Mouse (Mus musculus): Measurements from ENCODE around the gene Myo3a. TPM values are rescaled to one million over a fixed set of nuclear protein-coding genes. Genes with fewer than 3 reads are reported as not detected.

Gene Myo3a
- total RNA-seq, 2 experiments from 2014 or later, result 2.2 to 2.4 TPM

DNA sequence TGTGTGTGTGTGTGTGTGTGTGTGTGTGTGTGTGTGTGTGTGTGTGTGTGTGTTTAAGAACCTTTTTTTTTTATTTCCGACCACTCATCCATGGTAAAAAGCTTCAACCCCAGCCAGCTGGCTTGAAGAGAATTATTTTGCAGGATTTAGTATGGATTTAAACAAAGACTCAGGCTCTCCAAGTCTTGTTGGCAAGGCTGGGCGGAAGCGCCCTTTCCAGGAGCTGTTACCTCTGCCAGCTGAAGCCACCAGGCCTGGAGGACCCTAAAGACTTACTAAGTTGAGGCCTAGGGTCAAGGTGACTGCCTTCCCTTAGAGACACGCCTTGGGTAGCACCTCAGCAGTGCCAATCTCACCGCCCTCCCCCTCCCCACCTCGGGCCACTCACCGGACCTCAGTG, 393.2 kb downstream of the Myo3a start:
- no peak for DNase-seq (ENCODE audit: low spot score in 2 of 2)

DNA sequence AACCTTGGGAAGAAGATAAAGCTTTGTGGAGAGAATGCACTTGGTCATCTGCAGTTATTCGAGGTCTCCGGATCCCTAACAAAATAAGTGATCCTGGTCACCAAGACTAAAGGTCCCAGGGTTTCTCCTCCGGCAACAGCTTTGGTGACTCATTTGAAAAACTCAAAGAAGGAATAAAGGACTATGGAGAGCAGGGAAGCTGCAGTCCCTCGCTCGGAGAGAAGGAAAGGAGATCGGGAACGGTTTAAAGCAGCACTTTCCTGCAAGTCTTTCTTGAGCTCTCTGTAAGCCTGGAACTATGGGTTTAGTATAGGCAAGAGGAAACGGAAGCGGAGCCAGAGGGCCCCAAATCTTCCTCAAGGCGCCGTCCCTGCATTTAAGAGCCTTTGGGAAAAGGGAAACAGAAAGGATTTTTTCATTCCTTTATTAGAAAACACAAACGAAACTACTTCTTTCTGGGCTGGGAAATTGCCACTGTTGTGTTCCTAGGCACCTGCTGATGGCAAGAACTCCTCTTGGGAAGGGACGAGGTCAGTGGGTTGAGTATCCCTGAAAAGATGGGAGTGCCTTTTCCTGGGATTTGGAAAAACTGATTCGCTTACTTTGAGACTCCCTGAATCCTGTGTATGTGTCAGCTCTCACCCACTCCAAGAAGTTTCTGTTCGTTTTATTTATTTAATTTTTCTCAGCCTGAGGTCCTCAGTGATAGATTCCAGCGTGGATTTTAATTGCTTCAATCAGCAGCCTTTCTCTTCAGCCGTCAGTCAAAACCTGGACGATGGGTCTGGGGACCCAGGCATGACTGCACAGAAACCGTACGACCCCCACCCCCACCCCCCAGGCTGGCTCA, 393.9 kb downstream of the Myo3a start:
- peak in 1 of 2 experiments; percentile 5 for DNase-seq (ENCODE audit: low spot score in 2 of 2)

DNA sequence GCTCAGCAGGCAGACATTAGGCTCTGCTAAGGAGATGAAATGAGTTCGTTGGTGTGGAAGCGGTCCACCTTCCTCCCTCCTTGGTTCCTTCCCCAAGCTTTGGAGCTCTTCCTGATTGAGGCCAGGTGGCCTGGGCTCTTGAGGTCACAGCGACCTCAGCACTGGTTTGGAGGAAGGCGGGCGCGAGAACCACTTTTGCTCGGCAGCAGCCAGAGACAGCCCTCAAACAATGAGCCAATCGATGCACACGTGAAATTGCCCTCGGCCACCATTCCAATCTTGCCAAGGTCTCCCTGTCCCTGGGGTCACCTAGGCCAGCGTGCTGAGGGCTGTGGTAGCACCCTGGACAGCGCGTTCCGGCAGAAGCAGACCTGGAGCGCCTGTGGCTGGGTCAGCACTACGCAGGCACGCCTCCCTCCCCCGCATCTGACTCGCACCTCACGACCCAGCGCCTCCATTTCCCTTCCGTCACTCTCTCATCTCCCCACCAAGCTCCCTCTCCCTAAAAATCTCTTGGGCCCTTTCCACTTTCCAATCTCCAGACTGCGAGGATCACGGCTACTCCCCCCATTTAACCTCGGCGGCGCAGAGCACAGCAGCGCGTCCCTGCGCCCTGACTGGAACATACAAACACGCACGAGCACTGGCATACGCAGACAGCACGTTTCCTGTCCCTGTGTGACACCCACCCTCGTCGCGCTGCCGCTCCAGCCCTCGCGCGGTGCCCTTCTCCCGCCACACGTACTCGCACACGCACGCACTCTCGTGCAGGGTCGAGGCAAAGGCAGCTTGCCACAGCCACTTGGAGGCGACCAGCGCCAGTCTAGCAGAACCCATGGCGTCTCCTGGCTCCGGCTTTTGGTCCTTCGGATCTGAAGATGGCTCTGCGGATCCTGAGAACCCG, 394.8 kb downstream of the Myo3a start, which contains the start of gene Gad2:
Gene Gad2, plus strand, starts transcription at position 378 of the 904 bp plus-strand sequence.
- DNase-seq (ENCODE audit: low spot score in 2 of 2), result peak in 1 of 2 experiments; percentile 7

DNA sequence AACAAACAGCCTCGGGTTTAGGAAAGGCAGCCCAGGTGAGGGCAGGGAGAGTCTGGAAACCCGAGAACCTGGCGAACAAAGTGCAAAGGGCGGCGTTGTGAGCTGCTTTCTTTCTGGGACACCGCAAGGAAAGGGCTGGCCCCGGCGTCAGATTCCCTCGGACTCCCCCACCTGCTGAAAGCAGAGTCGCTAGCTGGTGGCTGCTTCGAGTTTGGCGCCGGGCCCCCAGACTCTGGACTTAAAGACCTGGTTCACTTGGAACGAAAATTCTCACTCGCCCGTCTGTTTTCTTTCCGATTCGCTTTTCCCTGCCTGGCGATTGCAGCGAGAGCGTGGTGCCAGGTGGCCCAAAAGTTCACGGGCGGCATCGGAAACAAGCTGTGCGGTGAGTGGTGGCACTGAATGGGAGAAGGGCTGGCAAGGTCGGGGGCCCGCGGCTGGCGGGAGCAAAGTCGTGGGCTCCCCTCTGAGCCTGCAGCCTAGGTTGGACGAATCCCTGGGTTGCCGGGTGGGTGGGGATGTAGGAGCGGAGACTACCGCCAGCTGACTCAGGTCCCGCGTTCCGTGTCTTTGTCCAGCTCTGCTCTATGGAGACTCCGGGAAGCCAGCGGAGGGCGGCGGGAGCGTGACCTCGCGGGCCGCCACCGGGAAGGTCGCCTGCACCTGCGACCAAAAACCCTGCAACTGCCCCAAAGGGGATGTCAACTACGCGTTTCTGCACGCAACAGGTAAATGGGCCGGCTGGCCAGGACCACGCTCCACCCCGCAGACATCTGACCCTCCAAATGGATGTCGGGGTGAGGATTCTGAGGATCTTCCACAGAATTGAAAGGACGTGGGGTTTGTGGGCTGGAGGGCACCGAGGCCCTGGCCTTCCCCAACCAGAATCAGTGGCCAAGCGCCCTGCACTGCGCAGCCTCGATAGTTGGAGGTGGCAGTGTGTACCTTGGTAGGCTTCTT, 396.1 kb downstream of the Myo3a start:
- no peak for DNase-seq (ENCODE audit: low spot score in 2 of 2)

DNA sequence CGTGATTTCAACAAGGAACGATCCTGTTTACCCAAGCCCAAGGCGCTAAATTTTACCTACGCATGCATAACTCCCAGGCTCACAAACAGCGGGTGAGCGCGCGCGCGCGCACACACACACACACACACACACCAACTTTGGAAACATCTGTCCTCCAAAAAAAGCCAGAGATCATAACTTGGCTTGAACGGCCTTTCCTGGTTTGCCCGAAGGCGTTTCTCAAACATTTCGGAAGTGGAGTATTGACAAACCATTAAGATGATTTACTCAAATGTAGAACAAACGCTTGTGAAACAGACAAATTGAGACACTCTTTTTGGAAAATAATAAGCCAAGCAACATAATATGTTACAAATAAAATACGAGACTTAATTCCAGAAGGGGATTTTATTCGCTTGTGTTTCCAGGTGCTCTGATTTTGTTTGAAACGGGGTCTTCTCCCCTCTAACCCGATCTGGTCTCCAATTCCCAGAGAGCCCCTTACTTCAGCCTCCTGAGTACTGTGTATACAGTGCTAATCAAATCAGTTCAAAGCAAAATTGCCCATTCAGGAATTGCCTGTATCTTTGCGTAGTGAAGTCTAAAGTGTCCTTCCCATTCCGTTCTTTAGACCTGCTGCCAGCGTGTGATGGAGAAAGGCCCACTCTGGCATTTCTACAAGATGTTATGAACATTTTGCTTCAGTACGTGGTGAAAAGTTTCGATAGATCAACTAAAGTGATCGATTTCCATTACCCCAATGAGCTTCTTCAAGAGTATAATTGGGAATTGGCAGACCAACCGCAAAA, 397.1 kb downstream of the Myo3a start:
- no peak for DNase-seq (ENCODE audit: low spot score in 2 of 2)

DNA sequence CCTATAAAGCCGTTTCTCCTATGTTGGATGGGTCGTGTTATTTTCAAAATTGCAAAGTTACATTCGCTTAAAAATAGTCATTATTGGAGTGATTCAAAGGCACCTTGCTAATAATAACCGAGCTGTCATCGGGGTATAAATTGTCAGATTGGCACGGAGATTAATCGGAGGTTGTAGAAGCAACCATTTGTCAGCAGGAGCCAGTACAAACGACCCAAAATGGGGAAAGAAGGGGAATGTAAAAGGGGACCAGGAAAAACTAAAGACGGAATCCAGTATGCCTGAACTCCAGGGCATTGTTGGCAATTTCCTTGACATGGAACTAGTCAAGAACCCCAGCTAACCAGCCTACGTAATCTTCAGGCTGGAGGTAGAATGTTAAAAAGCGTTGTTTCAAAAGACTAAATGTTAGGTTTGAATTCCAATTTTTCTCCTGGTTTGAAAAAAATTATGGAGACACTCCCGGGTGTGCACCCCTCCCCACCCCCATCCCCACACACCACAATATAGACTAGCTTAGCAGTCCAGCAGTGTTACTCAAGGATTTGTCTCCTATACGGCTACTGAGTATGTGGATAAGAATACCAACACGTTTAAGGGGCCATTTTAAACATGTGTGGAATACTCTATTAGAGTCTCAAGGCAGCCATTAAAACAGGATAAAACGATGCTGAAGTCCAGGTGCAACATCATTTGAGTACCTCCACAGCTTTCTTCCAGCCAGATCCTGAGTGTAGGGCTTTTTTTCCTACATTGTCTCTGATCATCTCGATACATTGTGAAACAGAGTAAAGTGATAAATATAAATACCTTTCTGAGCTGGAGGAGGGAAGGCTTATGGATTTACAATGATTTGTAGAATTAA, 398.0 kb downstream of the Myo3a start:
- DNase-seq (ENCODE audit: low spot score in 2 of 2), result no peak

DNA sequence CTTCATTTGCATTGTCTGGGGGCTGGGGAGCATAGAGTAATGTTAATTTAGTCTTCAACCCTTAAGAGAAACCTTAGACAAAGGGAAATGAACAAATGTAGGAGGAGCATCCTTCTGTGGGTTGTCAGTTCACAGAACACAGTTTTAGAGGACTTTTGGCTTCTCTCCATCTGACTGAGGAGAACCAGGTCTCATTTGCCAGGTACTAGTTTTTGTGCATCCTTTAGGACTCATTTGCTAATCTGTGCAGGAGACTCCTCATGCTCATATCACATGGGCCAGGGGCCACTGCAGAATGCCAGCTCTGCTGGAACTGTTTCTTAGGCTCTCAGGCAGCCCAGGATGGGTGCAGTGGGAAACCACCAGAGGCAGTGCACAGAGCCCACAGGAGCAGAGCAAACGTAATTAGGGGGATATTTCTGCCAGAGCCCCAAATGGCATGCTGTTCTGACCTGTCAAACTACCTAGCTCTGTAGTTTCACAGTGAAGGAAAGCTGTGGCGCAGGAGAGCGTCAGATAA, 399.9 kb downstream of the Myo3a start:
- no peak for DNase-seq (ENCODE audit: low spot score in 2 of 2)

DNA sequence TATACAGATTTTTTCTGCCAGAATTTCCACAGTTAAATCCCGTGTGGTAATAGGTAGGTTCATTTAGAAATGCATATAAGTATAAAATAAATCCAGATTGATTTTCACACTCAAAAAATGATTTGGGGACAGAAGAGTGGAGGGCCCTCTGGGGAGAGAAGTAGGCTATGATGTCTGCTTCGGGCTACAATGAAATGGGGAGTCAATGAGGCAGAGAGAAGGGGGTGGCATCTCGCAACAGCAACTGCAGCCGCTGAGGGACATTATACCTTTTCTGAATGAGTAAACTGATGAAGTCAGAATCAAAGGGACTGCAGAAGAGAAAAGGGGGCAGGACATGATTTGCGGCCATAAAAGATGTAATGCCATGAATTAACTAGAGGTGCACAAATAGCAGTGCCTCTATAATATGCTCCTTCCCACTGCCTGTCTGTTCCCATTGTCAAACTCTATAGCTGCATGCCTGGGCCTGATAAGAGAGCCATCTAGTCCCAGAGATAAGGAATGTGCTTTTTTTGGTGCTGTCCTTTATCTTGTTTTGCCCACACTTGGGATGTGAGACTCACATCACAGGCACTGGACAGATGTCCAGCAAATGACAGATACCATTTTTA, 400.6 kb downstream of the Myo3a start:
- no peak for DNase-seq (ENCODE audit: low spot score in 2 of 2)

DNA sequence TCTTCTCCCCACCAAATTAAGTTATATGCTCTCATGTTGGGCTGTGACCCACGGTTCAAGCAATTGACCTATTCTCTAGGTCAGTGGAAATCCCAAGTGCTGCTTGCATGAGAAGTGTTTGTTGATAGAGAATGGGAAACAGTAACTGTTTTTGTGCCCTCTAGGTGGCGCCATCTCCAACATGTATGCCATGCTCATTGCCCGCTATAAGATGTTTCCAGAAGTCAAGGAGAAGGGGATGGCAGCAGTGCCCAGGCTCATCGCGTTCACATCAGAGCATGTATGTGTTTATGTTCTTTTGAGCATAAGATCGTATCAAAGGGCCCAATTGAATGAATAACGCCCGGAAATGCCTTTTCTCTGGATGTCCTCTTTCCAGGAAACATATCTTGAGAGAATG, 407.5 kb downstream of the Myo3a start:
- DNase-seq (ENCODE audit: low spot score in 2 of 2), result no peak

DNA sequence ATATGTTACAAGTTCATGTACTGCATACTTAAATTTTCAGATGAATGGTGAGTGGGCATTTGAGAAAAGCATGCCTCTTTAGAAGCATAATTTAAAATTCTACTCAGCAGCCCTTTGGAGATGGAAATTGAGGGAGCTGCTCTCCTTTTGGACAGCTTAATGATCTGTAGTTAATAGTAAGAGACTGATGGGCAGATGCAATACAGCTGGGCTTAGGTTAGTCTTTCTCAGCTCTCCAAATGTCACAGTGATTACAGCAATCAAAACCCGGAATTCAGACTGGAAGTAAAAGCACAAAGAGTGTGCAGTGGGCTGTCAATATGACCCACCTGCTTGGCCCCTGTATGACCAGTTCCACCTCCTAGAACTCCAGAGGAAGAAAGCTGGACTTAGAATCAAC, 418.8 kb downstream of the Myo3a start:
- no peak for DNase-seq (ENCODE audit: low spot score in 2 of 2)

DNA sequence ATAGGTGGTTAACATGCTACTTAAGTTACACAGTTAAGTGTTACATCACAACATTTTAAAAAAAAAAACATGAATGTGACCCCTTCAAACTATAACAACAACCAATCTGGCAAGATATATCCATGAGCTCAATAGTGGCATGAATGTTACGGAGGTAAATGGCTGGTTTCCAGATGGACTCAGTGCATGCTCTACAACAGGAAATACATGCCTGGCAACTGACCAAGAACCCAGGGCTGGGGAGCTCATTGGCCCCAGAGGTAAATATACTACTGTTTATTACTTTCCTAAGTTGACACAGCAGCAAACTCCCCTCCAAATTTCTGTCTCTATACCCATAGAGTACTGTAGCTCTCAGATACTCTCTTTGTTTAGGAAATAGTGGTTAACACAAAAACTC, 421.1 kb downstream of the Myo3a start:
- no peak for DNase-seq (ENCODE audit: low spot score in 2 of 2)

DNA sequence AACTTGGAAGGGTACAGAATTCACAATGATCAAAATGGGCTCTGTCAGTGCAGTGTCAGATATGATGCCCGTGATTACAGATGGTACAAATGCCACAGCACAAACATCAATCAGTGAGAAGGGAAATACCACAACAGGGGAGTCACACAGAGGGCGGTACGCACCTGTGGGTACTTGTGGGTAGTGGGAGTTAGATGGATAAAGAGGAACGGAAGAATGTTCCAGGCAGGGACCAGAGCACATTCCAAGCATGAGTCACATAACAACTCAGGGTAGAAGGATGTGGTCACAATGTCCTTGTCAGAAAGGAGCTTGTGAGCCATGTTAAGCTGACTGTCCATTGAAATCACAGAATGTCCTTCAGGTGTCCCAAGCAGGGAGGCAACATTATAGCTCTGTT, 424.5 kb downstream of the Myo3a start:
- DNase-seq (ENCODE audit: low spot score in 2 of 2), result no peak

DNA sequence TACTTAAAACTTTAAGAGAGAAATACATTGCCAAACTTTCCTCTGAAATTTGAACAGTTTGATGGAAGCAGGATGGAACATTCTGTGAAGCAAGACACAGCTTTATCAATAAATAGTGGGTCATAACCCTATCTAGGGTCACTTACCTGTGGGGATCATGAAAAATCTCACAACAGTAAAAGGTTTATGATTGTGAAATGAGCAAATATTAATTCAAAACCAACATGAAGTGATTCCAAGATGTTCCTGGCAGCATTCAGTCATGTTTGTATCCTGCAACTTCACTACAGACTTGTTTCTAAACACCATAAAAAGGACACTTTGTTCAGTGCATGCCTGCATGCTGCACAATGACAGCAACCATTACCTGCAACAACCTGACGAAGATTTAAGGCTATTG, 436.4 kb downstream of the Myo3a start:
- DNase-seq (ENCODE audit: low spot score in 2 of 2), result no peak

Small RNA genes lying within 50 kb of the gene (microRNA-seq; reads per million reads assigned to microRNA genes)
- gene Gm23636, result 0 reads per million in 2 experiments
- gene Mir3967, result 0 reads per million in 2 experiments
